Mouse (Mus musculus): ENCODE data around the gene Espn. TPM values are rescaled to one million over a fixed set of nuclear protein-coding genes. Genes with fewer than 3 reads are reported as not detected.
A peak's percentile ranks its signal among the peaks of the same experiment; 100 is the strongest.

Gene Espn
- polyA plus RNA-seq, 1 experiment from 2014 or later: 5.9 TPM

- Histone ChIP-seq H3K36me3 (replicated peaks) (no peaks in the 10 kb centered on the region), H3K27ac (0 out of 2 replicates have a peak overlapping the region, but pooled peaks have one; percentile 12), H3K4me1 (peaks cover 42% of the 10 kb centered on the region), H3K4me3 (no peak overlapping the region), H3K9me3 (no peaks in the 10 kb centered on the region), H3K27me3 (ENCODE audit: poor library complexity, severe bottlenecking) (peaks cover 33% of the 10 kb centered on the region)
- DNase-seq (ENCODE audit: extremely low spot score, low spot score): no peak
- WGBS: 78% methylated on average over 8 of the region's 8 CpGs
These were observed 59.3 kb downstream of the Espn start for GRCm38 (mm10) chr4:152092751-152093293.

- no peaks in the 10 kb centered on the region for H3K36me3 ChIP-seq (replicated peaks)
- peaks cover 31% of the 10 kb centered on the region for H3K27me3 ChIP-seq (ENCODE audit: poor library complexity, severe bottlenecking)
- no peak overlapping the region for H3K4me3 ChIP-seq
- no peak for DNase-seq (ENCODE audit: extremely low spot score, low spot score)
- H3K27ac ChIP-seq: no peak overlapping the region
- H3K4me1 ChIP-seq: peaks cover 38% of the 10 kb centered on the region
- H3K9me3 ChIP-seq: no peaks in the 10 kb centered on the region
- WGBS: 79% methylated on average over 9 of the region's 9 CpGs
These were observed 62.0 kb downstream of the Espn start for GRCm38 (mm10) chr4:152090191-152090590.

- H3K27ac ChIP-seq: no peak overlapping the region
- no peaks in the 10 kb centered on the region for H3K9me3 ChIP-seq
- H3K27me3 ChIP-seq (ENCODE audit: poor library complexity, severe bottlenecking): peaks cover 43% of the 10 kb centered on the region
- H3K4me3 ChIP-seq: peak overlapping the region; percentile 86; the same call in 1 of the 2 replicates
- DNase-seq (ENCODE audit: extremely low spot score, low spot score): no peak
- H3K4me1 ChIP-seq: peaks cover 38% of the 10 kb centered on the region
- 51% methylated on average over 8 of the region's 8 CpGs for WGBS
- H3K36me3 ChIP-seq (replicated peaks): no peaks in the 10 kb centered on the region
These were observed 63.5 kb downstream of the Espn start for GRCm38 (mm10) chr4:152088556-152089120.

- H3K4me3 ChIP-seq: peak overlapping the region; percentile 86
- H3K9me3 ChIP-seq: no peaks in the 10 kb centered on the region
- H3K4me1 ChIP-seq: peaks cover 38% of the 10 kb centered on the region
- H3K27me3 ChIP-seq (ENCODE audit: poor library complexity, severe bottlenecking): peaks cover 43% of the 10 kb centered on the region
- WGBS: 40% methylated on average over 4 of the region's 4 CpGs
- no peak overlapping the region for H3K27ac ChIP-seq
- no peak for DNase-seq (ENCODE audit: extremely low spot score, low spot score)
- H3K36me3 ChIP-seq (replicated peaks): no peaks in the 10 kb centered on the region
These were observed 64.0 kb downstream of the Espn start for GRCm38 (mm10) chr4:152088133-152088532.

GRCm38 (mm10) chr4:152087211-152088081 lies 64.7 kb downstream of the Espn start:
- H3K27me3 ChIP-seq (ENCODE audit: poor library complexity, severe bottlenecking): peaks cover 43% of the 10 kb centered on the region
- DNase-seq (ENCODE audit: extremely low spot score, low spot score): no peak
- no peaks in the 10 kb centered on the region for H3K9me3 ChIP-seq
- peaks cover 34% of the 10 kb centered on the region for H3K4me1 ChIP-seq
- peak overlapping the region; percentile 90 for H3K27ac ChIP-seq
- no peaks in the 10 kb centered on the region for H3K36me3 ChIP-seq (replicated peaks)
- peak overlapping the region; percentile 86 for H3K4me3 ChIP-seq
- 5% methylated on average over 12 of the region's 12 CpGs for WGBS

- Histone ChIP-seq H3K27me3 (ENCODE audit: poor library complexity, severe bottlenecking) (peaks cover 43% of the 10 kb centered on the region), H3K4me1 (peaks cover 33% of the 10 kb centered on the region), H3K36me3 (replicated peaks) (no peaks in the 10 kb centered on the region), H3K27ac (peak overlapping the region; percentile 90), H3K9me3 (no peaks in the 10 kb centered on the region), H3K4me3 (peak overlapping the region; percentile 86)
- WGBS: under 1% methylated on average over 78 of the region's 92 CpGs
- DNase-seq (ENCODE audit: extremely low spot score, low spot score): peak; percentile 60
These were observed 65.5 kb downstream of the Espn start for GRCm38 (mm10) chr4:152086505-152087210.

GRCm38 (mm10) chr4:152084616-152085015 lies 67.6 kb downstream of the Espn start:
- Histone ChIP-seq H3K27me3 (ENCODE audit: poor library complexity, severe bottlenecking) (peaks cover 43% of the 10 kb centered on the region), H3K4me1 (peaks cover 32% of the 10 kb centered on the region), H3K4me3 (no peak overlapping the region), H3K36me3 (replicated peaks) (no peaks in the 10 kb centered on the region), H3K27ac (no peak overlapping the region), H3K9me3 (no peaks in the 10 kb centered on the region)
- no peak for DNase-seq (ENCODE audit: extremely low spot score, low spot score)
- WGBS: 89% methylated on average over 7 of the region's 7 CpGs

GRCm38 (mm10) chr4:152083611-152084220 lies 68.5 kb downstream of the Espn start:
- Histone ChIP-seq H3K27me3 (ENCODE audit: poor library complexity, severe bottlenecking) (peaks cover 38% of the 10 kb centered on the region), H3K9me3 (no peaks in the 10 kb centered on the region), H3K27ac (no peak overlapping the region), H3K4me3 (no peak overlapping the region), H3K4me1 (peaks cover 25% of the 10 kb centered on the region), H3K36me3 (replicated peaks) (no peaks in the 10 kb centered on the region)
- 60% methylated on average over 7 of the region's 7 CpGs for WGBS
- DNase-seq (ENCODE audit: extremely low spot score, low spot score): no peak

GRCm38 (mm10) chr4:152079931-152080330 lies 72.2 kb downstream of the Espn start:
- Histone ChIP-seq H3K27ac (no peak overlapping the region), H3K36me3 (replicated peaks) (no peaks in the 10 kb centered on the region)

GRCm38 (mm10) chr4:152079261-152079660 lies 72.9 kb downstream of the Espn start:
- no peak for DNase-seq (ENCODE audit: extremely low spot score, low spot score)
- Histone ChIP-seq H3K4me1 (peaks cover 13% of the 10 kb centered on the region), H3K27me3 (ENCODE audit: poor library complexity, severe bottlenecking) (peaks cover 3% of the 10 kb centered on the region; the same call in 1 of the 2 replicates), H3K9me3 (no peaks in the 10 kb centered on the region), H3K36me3 (replicated peaks) (no peaks in the 10 kb centered on the region), H3K27ac (no peak overlapping the region), H3K4me3 (no peak overlapping the region)
- 87% methylated on average over 3 of the region's 3 CpGs for WGBS

More at GRCm38 (mm10) chr4:152079931-152080330, 72.2 kb downstream of the Espn start:
- H3K9me3 ChIP-seq: no peaks in the 10 kb centered on the region
- H3K27me3 ChIP-seq (ENCODE audit: poor library complexity, severe bottlenecking): peaks cover 9% of the 10 kb centered on the region
- H3K4me1 ChIP-seq: peaks cover 13% of the 10 kb centered on the region
- WGBS: 75% methylated on average over 7 of the region's 7 CpGs
- no peak overlapping the region for H3K4me3 ChIP-seq
- no peak for DNase-seq (ENCODE audit: extremely low spot score, low spot score)

GRCm38 (mm10) chr4:152078105-152078530 lies 74.1 kb downstream of the Espn start:
- Histone ChIP-seq H3K27ac (no peak overlapping the region), H3K4me3 (no peak overlapping the region), H3K9me3 (no peaks in the 10 kb centered on the region), H3K4me1 (peaks cover 13% of the 10 kb centered on the region), H3K27me3 (ENCODE audit: poor library complexity, severe bottlenecking) (no peaks in the 10 kb centered on the region), H3K36me3 (replicated peaks) (no peaks in the 10 kb centered on the region)
- WGBS: 94% methylated on average over 10 of the region's 10 CpGs
- no peak for DNase-seq (ENCODE audit: extremely low spot score, low spot score)

GRCm38 (mm10) chr4:152077191-152077590 lies 75.0 kb downstream of the Espn start:
- Histone ChIP-seq H3K4me3 (no peak overlapping the region), H3K27me3 (ENCODE audit: poor library complexity, severe bottlenecking) (no peaks in the 10 kb centered on the region)

More at GRCm38 (mm10) chr4:152077191-152077590, 75.0 kb downstream of the Espn start:
- peaks cover 20% of the 10 kb centered on the region for H3K4me1 ChIP-seq
- H3K36me3 ChIP-seq (replicated peaks): no peaks in the 10 kb centered on the region
- WGBS: 89% methylated on average over 9 of the region's 9 CpGs
- no peak overlapping the region for H3K27ac ChIP-seq
- DNase-seq (ENCODE audit: extremely low spot score, low spot score): no peak
- no peaks in the 10 kb centered on the region for H3K9me3 ChIP-seq
